Mouse (Mus musculus): ENCODE results near the gene Rhobtb1. TPM values are rescaled to one million over a fixed set of nuclear protein-coding genes. Genes with fewer than 3 reads are reported as not detected.

Rhobtb1 gene
- polyA plus RNA-seq, 1 experiment = 10.8 TPM

- TF ChIP-seq CTCF (IDR thresholded peaks at IDR 0.05; ENCODE audit: extremely low read depth, insufficient read depth, insufficient read length, insufficient replicate concordance) (no peak), POLR2A (IDR thresholded peaks at IDR 0.05; ENCODE audit: low read depth, low read length) (no peak)
- Histone ChIP-seq H3K4me1 (ENCODE audit: control insufficient read depth, insufficient read depth, insufficient read length) (peaks cover 11% of the 10 kb centered on the region; the same call in 1 of the 2 replicates), H3K27ac (ENCODE audit: insufficient read depth, low read length) (no peak overlapping the region), H3K4me3 (ENCODE audit: extremely low read depth, insufficient read depth, insufficient read length) (no peak overlapping the region), H3K36me3 (ENCODE audit: control insufficient read depth, insufficient read depth, low read length) (no peaks in the 10 kb centered on the region), H3K27me3 (ENCODE audit: control insufficient read depth, insufficient read depth, low read length) (no peaks in the 10 kb centered on the region)
- DNase-seq (ENCODE audit: low read depth in 1 of 2, low spot score in 2 of 2) = no peak
- WGBS = 85% methylated on average over 14 of the region's 14 CpGs
These were observed 111.9 kb downstream of the Rhobtb1 start for GRCm38 (mm10) chr10:69262918-69263822.

- WGBS = 81% methylated on average over 2 of the region's 2 CpGs
- H3K36me3 ChIP-seq (ENCODE audit: control insufficient read depth, insufficient read depth, low read length) = no peaks in the 10 kb centered on the region
- TF ChIP-seq POLR2A (IDR thresholded peaks at IDR 0.05; ENCODE audit: low read depth, low read length) = no peak
- no peak for TF ChIP-seq CTCF (IDR thresholded peaks at IDR 0.05; ENCODE audit: extremely low read depth, insufficient read depth, insufficient read length, insufficient replicate concordance)
- no peak for DNase-seq (ENCODE audit: low read depth in 1 of 2, low spot score in 2 of 2)
- H3K4me3 ChIP-seq (ENCODE audit: extremely low read depth, insufficient read depth, insufficient read length) = no peak overlapping the region
- no peak overlapping the region for H3K27ac ChIP-seq (ENCODE audit: insufficient read depth, low read length)
- H3K27me3 ChIP-seq (ENCODE audit: control insufficient read depth, insufficient read depth, low read length) = no peaks in the 10 kb centered on the region
- H3K4me1 ChIP-seq (ENCODE audit: control insufficient read depth, insufficient read depth, insufficient read length) = peaks cover 11% of the 10 kb centered on the region; the same call in 1 of the 2 replicates
These were observed 112.7 kb downstream of the Rhobtb1 start for GRCm38 (mm10) chr10:69263906-69264305.

GRCm38 (mm10) chr10:69265421-69265820, 114.2 kb downstream of the Rhobtb1 start:
- 90% methylated on average over 15 of the region's 15 CpGs for WGBS
- H3K27ac ChIP-seq (ENCODE audit: insufficient read depth, low read length) = no peak overlapping the region
- H3K27me3 ChIP-seq (ENCODE audit: control insufficient read depth, insufficient read depth, low read length) = no peaks in the 10 kb centered on the region
- no peaks in the 10 kb centered on the region for H3K36me3 ChIP-seq (ENCODE audit: control insufficient read depth, insufficient read depth, low read length)
- H3K4me1 ChIP-seq (ENCODE audit: control insufficient read depth, insufficient read depth, insufficient read length) = no peaks in the 10 kb centered on the region; the same call in 1 of the 2 replicates
- no peak for DNase-seq (ENCODE audit: low read depth in 1 of 2, low spot score in 2 of 2)
- no peak overlapping the region for H3K4me3 ChIP-seq (ENCODE audit: extremely low read depth, insufficient read depth, insufficient read length)
- TF ChIP-seq CTCF (IDR thresholded peaks at IDR 0.05; ENCODE audit: extremely low read depth, insufficient read depth, insufficient read length, insufficient replicate concordance) (no peak), POLR2A (IDR thresholded peaks at IDR 0.05; ENCODE audit: low read depth, low read length) (no peak)

- Histone ChIP-seq H3K27me3 (ENCODE audit: control insufficient read depth, insufficient read depth, low read length) (no peaks in the 10 kb centered on the region), H3K4me3 (ENCODE audit: extremely low read depth, insufficient read depth, insufficient read length) (no peak overlapping the region), H3K36me3 (ENCODE audit: control insufficient read depth, insufficient read depth, low read length) (no peaks in the 10 kb centered on the region), H3K27ac (ENCODE audit: insufficient read depth, low read length) (no peak overlapping the region), H3K4me1 (ENCODE audit: control insufficient read depth, insufficient read depth, insufficient read length) (no peaks in the 10 kb centered on the region)
- no peak for DNase-seq (ENCODE audit: low read depth in 1 of 2, low spot score in 2 of 2)
- WGBS = 93% methylated on average over 10 of the region's 10 CpGs
- no peak for TF ChIP-seq POLR2A (IDR thresholded peaks at IDR 0.05; ENCODE audit: low read depth, low read length)
- TF ChIP-seq CTCF (IDR thresholded peaks at IDR 0.05; ENCODE audit: extremely low read depth, insufficient read depth, insufficient read length, insufficient replicate concordance) = no peak
These were observed 116.9 kb downstream of the Rhobtb1 start for GRCm38 (mm10) chr10:69268061-69268643.

- Histone ChIP-seq H3K27me3 (ENCODE audit: control insufficient read depth, insufficient read depth, low read length) (no peaks in the 10 kb centered on the region), H3K4me1 (ENCODE audit: control insufficient read depth, insufficient read depth, insufficient read length) (no peaks in the 10 kb centered on the region), H3K36me3 (ENCODE audit: control insufficient read depth, insufficient read depth, low read length) (no peaks in the 10 kb centered on the region), H3K27ac (ENCODE audit: insufficient read depth, low read length) (no peak overlapping the region), H3K4me3 (ENCODE audit: extremely low read depth, insufficient read depth, insufficient read length) (no peak overlapping the region)
- TF ChIP-seq POLR2A (IDR thresholded peaks at IDR 0.05; ENCODE audit: low read depth, low read length) (no peak), CTCF (IDR thresholded peaks at IDR 0.05; ENCODE audit: extremely low read depth, insufficient read depth, insufficient read length, insufficient replicate concordance) (no peak)
- no peak for DNase-seq (ENCODE audit: low read depth in 1 of 2, low spot score in 2 of 2)
- 89% methylated on average over 10 of the region's 10 CpGs for WGBS
These were observed 120.2 kb downstream of the Rhobtb1 start for GRCm38 (mm10) chr10:69271436-69271835.

- H3K36me3 ChIP-seq (ENCODE audit: control insufficient read depth, insufficient read depth, low read length) = no peaks in the 10 kb centered on the region
- no peaks in the 10 kb centered on the region for H3K27me3 ChIP-seq (ENCODE audit: control insufficient read depth, insufficient read depth, low read length)
- H3K4me1 ChIP-seq (ENCODE audit: control insufficient read depth, insufficient read depth, insufficient read length) = no peaks in the 10 kb centered on the region
- H3K27ac ChIP-seq (ENCODE audit: insufficient read depth, low read length) = no peak overlapping the region
- no peak for DNase-seq (ENCODE audit: low read depth in 1 of 2, low spot score in 2 of 2)
- TF ChIP-seq CTCF (IDR thresholded peaks at IDR 0.05; ENCODE audit: extremely low read depth, insufficient read depth, insufficient read length, insufficient replicate concordance) (no peak), POLR2A (IDR thresholded peaks at IDR 0.05; ENCODE audit: low read depth, low read length) (no peak)
- H3K4me3 ChIP-seq (ENCODE audit: extremely low read depth, insufficient read depth, insufficient read length) = no peak overlapping the region
- WGBS = 84% methylated on average over 5 of the region's 5 CpGs
These were observed 123.0 kb downstream of the Rhobtb1 start for GRCm38 (mm10) chr10:69274275-69274674.
